Mouse (Mus musculus): ENCODE data around the gene Gper1.

GRCm38 (mm10) chr5:139395528-139395927, 27.4 kb upstream of the Gper1 start:
- no peak for TF ChIP-seq GATA1 (IDR thresholded peaks at IDR 0.05; ENCODE audit: borderline replicate concordance, low read length)
- no peak for TF ChIP-seq CTCF (IDR thresholded peaks at IDR 0.05; ENCODE audit: low read depth, low read length)
- TF ChIP-seq GATA2 (IDR thresholded peaks at IDR 0.05; ENCODE audit: borderline replicate concordance, low read depth, low read length): no peak

Measured in G1E (cell line).